In genomic region chr8:126833006-126833405, GRCm38 (mm10) we compare ENCODE assay signal across 8 mouse cellular contexts.
DNase-seq lines count a peak whose midpoint lies in the region; ATAC-seq lines count a peak whose summit lies in the region.

No protein-coding gene starts in this region.

- no peaks in the 10 kb centered on the region for H3K36me3 ChIP-seq in forebrain, embryonic 16.5 days (ENCODE audit: control insufficient read depth, insufficient read depth)

- WGBS in forebrain, embryonic 16.5 days = 36% methylated on average over 5 of the region's 5 CpGs

- H3K27me3 ChIP-seq in forebrain, embryonic 16.5 days (replicated peaks; ENCODE audit: control insufficient read depth, insufficient read depth, low read length) = no peaks in the 10 kb centered on the region

- no peak for ATAC-seq in forebrain, embryonic 16.5 days

- H3K9ac ChIP-seq in forebrain, embryonic 16.5 days (replicated peaks; ENCODE audit: low read depth, low read length) = 0 out of 2 replicates have a peak overlapping the region, but pooled peaks have one; percentile 13

- no peak overlapping the region for H3K4me3 ChIP-seq in forebrain, embryonic 16.5 days (replicated peaks; ENCODE audit: low read length)

- peaks cover 14% of the 10 kb centered on the region for H3K4me1 ChIP-seq in forebrain, embryonic 16.5 days (replicated peaks; ENCODE audit: control insufficient read depth, insufficient read depth, low read length)

- H3K9me3 ChIP-seq in forebrain, embryonic 16.5 days (ENCODE audit: control insufficient read depth, low read length) = no peaks in the 10 kb centered on the region

- no peak overlapping the region for H3K4me2 ChIP-seq in forebrain, embryonic 16.5 days (ENCODE audit: low read length)

- peak; percentile 29 for DNase-seq in adrenal gland, postnatal 14 days
- DNase-seq in adrenal gland, adult 8-10 months = no peak
- peak; percentile 53 for DNase-seq in 3T3-L1 (ENCODE audit: low read depth, low spot score)
- DNase-seq in kidney, postnatal 4 days = peak; percentile 44 to 62
- DNase-seq in retina, postnatal 1 day = peak; percentile 54
- no peak for DNase-seq in left cerebral cortex, adult 8-10 months (ENCODE audit: low spot score in 2 of 2)
- no peak for DNase-seq in right cerebral cortex, postnatal 36 days (ENCODE audit: low spot score in 2 of 2)

- peak overlapping the region; percentile 23; the same call in 1 of the 2 replicates for H3K27ac ChIP-seq in forebrain, embryonic 16.5 days (ENCODE audit: low read length)

Comparison
In these comparisons a context has a peak if more than half of its experiments do, and no peak if none do; other contexts are left out.
1. DNase-seq: peak in adrenal gland, postnatal 14 days (single experiment), 3T3-L1 (single experiment), kidney, postnatal 4 days (2 of 2) and retina, postnatal 1 day (single experiment); none in adrenal gland, adult 8-10 months (single experiment), left cerebral cortex, adult 8-10 months (0 of 2) and right cerebral cortex, postnatal 36 days (0 of 2).